Mouse (Mus musculus) forebrain, embryonic 15.5 days (tissue): ENCODE measurements around the gene Rnf113a2. TPM values are rescaled to one million over a fixed set of nuclear protein-coding genes. Genes with fewer than 3 reads are reported as not detected.

Experiments
- ATAC-seq: fragments of 200-750 bp; cut with Nextera tagmentation; replicated peaks from 2 replicates; pipeline ENCODE4 v1.8.0; 2017; ENCODE audit warnings: mild to moderate bottlenecking, moderate TSS enrichment, moderate library complexity
- H3K27ac ChIP-seq: fragments of 300-500 bp; sonication (generic); replicated peaks from 2 replicates; pipeline ENCODE4 v1.5.1; 2015; ENCODE audit warnings: mild to moderate bottlenecking, inconsistent platforms
- H3K27me3 ChIP-seq: fragments of 300-500 bp; sonication (generic); 2 replicates; pipeline ENCODE4 v1.6.1; 2015; ENCODE audit warnings: inconsistent platforms
- H3K36me3 ChIP-seq: fragments of 300-500 bp; sonication (generic); 2 replicates; pipeline ENCODE4 v1.6.1; 2015; ENCODE audit warnings: mild to moderate bottlenecking, inconsistent platforms
- H3K4me1 ChIP-seq: fragments of 300-500 bp; sonication (generic); 2 replicates; pipeline ENCODE4 v1.6.1; 2015; ENCODE audit warnings: inconsistent platforms
- H3K4me2 ChIP-seq: fragments of 300-500 bp; sonication (generic); replicated peaks from 2 replicates; pipeline ENCODE4 v1.6.1; 2015; ENCODE audit warnings: mild to moderate bottlenecking, inconsistent platforms
- H3K4me3 ChIP-seq: fragments of 300-500 bp; sonication (generic); 2 replicates; pipeline ENCODE4 v1.5.1; 2015; ENCODE audit warnings: mild to moderate bottlenecking, inconsistent platforms
- H3K9ac ChIP-seq: fragments of 300-500 bp; sonication (generic); replicated peaks from 2 replicates; pipeline ENCODE4 v1.6.1; 2015; ENCODE audit warnings: mild to moderate bottlenecking, inconsistent platforms
- H3K9me3 ChIP-seq: fragments of 300-500 bp; sonication (generic); 2 replicates; pipeline ENCODE4 v1.6.1; 2016; ENCODE audit warnings: inconsistent platforms
- WGBS: fragments of 180-500 bp; shearing (Covaris S2); methylation state at CpG from one replicate; pipeline ENCODE4 v1.1.7; 2015; ENCODE audit warnings: mixed read lengths; 5-methylcytosine and 5-hydroxymethylcytosine counted together
- polyA plus RNA-seq: library from polyadenylated mRNA; unstranded; fragments of >200 nt; fragmentation: Nextera tagmentation; extraction: Ambion mirVana; gene quantifications from 2 replicates; pipeline ENCODE4 v1.2.1, GENCODE M21; 2015

The Rnf113a2 gene
- polyA plus RNA-seq, 1 experiment from 2014 or later: 27.0 TPM

GRCm38 (mm10) chr12:84461416-84461815, 44.4 kb downstream of the Rnf113a2 start:
- no peaks in the 10 kb centered on the region for H3K4me1 ChIP-seq
- H3K9me3 ChIP-seq: no peaks in the 10 kb centered on the region
- H3K36me3 ChIP-seq: peaks cover 53% of the 10 kb centered on the region
- no peak overlapping the region for H3K4me3 ChIP-seq
- no peak overlapping the region for H3K4me2 ChIP-seq
- WGBS: 95% methylated on average over 5 of the region's 5 CpGs
- no peak overlapping the region for H3K27ac ChIP-seq
- H3K9ac ChIP-seq: no peak overlapping the region
- H3K27me3 ChIP-seq: no peaks in the 10 kb centered on the region
- ATAC-seq: no peak

- no peak overlapping the region for H3K27ac ChIP-seq
- ATAC-seq: no peak
- no peaks in the 10 kb centered on the region for H3K4me1 ChIP-seq
- no peak overlapping the region for H3K4me2 ChIP-seq
- H3K27me3 ChIP-seq: no peaks in the 10 kb centered on the region
- WGBS: 76% methylated on average over 3 of the region's 3 CpGs
- no peaks in the 10 kb centered on the region for H3K9me3 ChIP-seq
- H3K4me3 ChIP-seq: no peak overlapping the region
- peaks cover 46% of the 10 kb centered on the region for H3K36me3 ChIP-seq
- no peak overlapping the region for H3K9ac ChIP-seq
Observed at GRCm38 (mm10) chr12:84462856-84463255, 45.9 kb downstream of the Rnf113a2 start.

Other genes with a start within 250 kb of the Rnf113a2 start
- 4.3 and 5.0 TPM in 2 replicates for gene Elmsan1, start 198.3 kb upstream of the Rnf113a2 start, polyA plus RNA-seq
- gene Ptgr2, start 132.0 kb upstream of the Rnf113a2 start, polyA plus RNA-seq: 12.0 and 13.4 TPM in 2 replicates
- gene Zfp410, start 100.3 kb upstream of the Rnf113a2 start, polyA plus RNA-seq: 92.8 and 96.0 TPM in 2 replicates
- gene Coq6, start 55.5 kb upstream of the Rnf113a2 start, polyA plus RNA-seq: 41.6 and 50.3 TPM in 2 replicates
- 14.8 and 16.1 TPM in 2 replicates for gene Fam161b, start 55.4 kb upstream of the Rnf113a2 start, polyA plus RNA-seq
- gene Entpd5, start 8.2 kb upstream of the Rnf113a2 start, polyA plus RNA-seq: 10.5 and 11.7 TPM in 2 replicates
- gene Bbof1, start 8.1 kb upstream of the Rnf113a2 start, polyA plus RNA-seq: 3.2 and 3.8 TPM in 2 replicates
- 29.9 and 34.6 TPM in 2 replicates for gene Aldh6a1, start 33.8 kb downstream of the Rnf113a2 start, polyA plus RNA-seq
- 39.1 and 39.3 TPM in 2 replicates for gene Lin52, start 34.2 kb downstream of the Rnf113a2 start, polyA plus RNA-seq
- gene Vsx2, start 152.6 kb downstream of the Rnf113a2 start, polyA plus RNA-seq: 0.05 TPM in 2 replicates
- 12.1 and 12.8 TPM in 2 replicates for gene Abcd4, start 200.2 kb downstream of the Rnf113a2 start, polyA plus RNA-seq
- not detected in 2 replicates for gene Vrtn, start 223.8 kb downstream of the Rnf113a2 start, polyA plus RNA-seq